Mouse (Mus musculus) T-helper 1 cell (primary cell): Measurements from ENCODE around the gene Galnt10.

Experiments used
- in situ Hi-C: fragments of 300-600 bp; cut with MboI, MseI; formaldehyde crosslinking; loops from one replicate; pipeline ENCODE4 v1.15.1; 2025; ENCODE audit warnings: high pct_unique_total_duplicates

Gene Galnt10

DNA sequence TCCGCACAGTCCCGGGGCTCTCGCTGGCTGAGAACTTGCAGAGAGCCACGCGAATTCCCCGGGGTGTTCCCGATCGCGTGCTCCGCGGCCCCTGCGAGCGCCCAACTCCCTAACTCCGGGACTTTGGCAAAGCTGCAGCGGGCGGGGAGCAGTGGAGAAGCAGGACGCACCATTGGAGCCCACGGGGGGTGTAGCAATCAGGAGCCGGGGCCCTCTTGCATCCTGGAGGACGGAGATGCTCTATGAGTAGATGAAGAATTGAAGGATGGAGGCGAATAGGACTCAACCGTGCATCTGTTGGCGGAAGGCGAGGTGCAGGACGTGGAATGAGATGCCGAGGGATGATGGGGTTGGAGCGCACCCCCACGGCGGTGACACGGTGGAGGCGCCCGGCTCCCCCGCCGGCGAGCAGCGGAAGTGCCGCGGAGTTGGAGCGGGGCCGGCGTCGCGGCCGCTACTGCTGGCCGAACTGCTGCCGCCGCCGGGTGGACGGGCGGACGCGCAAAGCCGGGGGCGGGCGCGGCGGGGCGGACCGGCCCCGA is at the start of gene Galnt10:
Galnt10 (plus strand) TSS at position 425 of the 542 bp plus-strand sequence.
- in situ Hi-C loops: no loop called here

DNA sequence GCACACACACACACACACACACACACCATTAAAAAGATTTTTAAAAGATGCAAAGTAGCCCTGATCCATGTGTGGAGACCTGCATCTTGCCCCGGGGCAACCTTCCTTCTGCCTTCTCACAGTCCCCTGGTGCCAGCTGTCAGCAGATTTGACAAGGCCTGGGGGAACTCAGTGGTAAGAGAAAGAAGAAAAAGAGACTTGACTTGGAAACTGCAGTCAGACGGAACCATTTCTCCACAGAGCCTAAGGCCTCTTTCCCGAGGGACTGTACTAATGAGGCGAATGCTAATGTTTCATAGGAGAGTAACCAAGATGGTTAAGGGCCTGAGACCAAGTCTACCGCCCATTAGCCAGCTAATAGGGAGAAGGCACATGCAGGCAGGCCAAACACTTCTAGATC is 49.3 kb upstream of the Galnt10 start:
- in situ Hi-C loops: no loop called here

DNA sequence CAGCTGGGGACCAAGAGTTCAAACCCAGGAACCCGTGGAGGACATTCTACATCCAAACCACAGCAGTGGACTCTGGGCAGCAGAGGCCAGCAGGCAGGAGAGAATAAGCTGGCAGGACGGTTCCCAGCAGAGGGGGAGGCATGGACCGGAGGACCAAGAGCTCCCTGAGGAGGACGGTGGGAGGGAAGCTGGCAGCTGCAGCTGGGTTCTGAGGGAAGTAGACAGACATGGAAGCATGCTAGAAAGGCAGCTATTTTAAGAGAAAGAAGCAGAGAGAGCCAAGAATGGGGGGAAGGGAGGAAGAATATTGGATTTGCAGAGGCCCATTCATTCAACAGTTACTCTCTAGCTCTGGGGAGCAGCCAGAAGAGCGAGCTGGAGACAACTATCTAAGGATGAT is 47.1 kb upstream of the Galnt10 start:
- in situ Hi-C loops: no loop called here

DNA sequence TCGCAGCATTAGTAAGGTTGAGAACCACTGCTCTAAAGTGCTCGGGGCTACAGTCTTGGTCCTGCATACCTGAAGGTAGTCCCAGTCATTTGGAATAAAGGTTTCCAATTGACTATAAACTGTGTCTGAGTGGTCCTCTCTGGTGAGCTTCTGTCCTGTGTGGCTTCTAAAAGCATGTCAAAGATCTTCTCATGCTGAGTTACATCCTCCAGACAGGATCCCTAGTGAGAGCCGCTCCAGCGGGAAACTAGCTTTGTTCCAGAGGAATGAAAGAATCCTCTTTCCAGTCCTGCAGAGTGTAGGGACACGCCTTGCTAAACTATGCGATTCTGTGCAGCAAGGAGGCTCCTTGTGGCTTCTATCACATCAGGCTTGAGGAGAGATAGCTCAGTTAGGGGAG is 45.9 kb upstream of the Galnt10 start:
- in situ Hi-C loops: no loop called here

DNA sequence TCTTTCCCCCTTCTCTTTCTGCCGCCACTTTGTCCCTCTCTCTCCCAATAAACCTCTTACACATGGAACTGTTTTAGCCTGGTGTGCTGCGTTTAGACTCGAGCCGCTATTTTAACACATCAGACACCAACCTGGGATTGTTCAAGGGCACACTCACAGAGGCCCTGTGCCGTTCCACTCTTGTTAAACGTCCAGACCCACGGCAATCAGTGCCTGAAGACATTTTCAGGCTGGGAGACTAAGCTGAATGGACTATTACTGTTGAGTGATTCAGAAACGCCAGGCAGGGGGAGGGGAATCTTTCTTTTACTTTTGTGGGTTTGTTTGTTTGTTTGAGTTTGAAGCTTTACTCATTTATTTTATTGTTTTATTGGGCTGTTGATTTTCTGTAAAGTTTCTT is 45.1 kb upstream of the Galnt10 start:
- in situ Hi-C loops: no loop called here

DNA sequence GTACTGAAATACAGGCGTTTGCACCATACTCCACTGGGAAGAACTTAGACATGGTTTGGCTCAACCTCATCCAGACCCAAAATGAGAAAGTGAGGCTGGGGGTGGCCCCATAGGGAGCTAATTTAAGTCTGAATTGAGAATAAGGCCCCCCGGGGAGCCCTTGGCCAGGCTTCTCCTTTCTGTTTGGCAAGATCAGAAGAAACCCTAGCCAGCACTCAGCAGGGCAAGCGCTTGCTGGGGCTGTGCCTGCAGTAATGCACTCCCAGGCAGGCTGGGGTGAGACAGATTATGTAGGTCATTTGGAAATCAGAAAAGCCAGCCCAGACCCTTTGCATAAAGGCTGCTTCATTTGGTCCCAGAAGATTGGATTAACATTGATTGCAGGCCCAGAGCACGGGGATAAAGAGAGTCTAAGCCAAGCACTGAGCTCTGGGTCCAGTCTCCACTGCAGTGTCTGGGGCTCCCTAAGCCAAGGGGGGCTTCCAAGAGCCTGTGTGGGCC is 44.6 kb upstream of the Galnt10 start:
- in situ Hi-C loops: no loop called here

DNA sequence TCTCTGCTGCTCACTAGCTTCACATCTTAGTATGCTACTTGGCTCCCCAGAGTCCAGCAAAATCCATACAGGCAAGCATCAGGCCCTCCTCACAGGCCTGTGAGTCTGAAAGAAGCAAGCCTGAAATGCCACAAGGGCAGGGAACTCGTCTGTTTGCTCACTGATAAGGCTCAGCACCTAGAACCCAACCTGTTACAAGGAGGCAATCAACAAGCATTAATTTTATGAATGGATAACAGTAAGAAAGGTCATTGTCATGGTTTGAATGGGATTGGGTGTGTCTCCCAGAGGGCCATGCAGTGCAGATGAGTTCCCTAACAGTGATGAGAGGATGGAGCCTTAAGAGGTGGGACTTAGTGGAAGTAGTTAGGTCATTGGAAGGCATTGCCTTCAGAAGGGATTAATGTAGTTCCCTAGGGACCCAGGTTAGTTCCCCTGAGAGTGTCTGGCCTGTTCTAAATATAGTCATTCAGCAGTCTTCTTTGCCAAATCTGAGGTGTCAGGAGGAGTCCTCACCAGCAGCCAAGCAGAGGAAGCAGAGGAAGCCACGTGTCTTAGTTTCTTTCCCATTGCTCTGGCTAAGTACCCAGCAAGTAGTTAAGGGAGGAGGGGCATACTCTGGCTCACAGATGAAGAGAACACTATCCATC is 43.3 kb upstream of the Galnt10 start:
- in situ Hi-C loops: no loop called here

DNA sequence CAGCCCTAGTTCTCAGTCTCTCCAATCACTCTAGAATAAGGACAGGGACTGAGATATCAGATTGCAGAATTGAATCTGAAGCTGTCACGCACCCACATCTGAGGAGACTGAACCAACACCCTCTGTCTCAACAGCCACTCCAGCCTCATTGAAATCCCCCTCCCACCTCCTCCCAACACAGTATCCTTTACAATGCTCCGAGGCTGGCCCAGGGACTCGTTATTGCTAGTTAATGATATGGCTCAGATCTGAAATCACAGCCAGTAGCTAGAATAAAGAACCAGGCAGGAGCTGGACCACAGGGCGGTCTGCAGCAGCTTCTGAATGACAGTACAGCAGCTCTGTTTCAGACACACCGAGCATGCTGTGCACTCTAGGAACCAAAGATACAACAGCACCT is 40.2 kb upstream of the Galnt10 start:
- in situ Hi-C loops: no loop called here

DNA sequence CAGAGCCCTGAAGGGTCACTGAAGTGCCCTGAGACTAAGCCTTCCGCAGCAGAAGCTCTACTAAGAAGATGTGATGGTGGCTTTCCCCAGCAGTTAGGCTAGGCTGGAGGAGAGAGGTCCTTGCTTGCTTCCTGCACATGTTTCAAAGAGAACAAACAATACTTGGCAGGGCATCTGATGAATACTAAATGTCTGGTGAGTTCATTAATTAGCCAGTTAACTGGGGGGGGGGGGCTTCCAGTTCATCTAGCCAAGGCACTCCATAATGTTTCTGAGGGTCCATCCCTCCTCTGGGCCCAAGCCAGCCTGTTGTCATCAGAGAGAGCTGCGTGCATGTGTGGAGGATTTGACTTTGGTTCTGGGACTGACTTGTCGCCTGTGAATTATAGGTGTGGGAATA is 39.6 kb upstream of the Galnt10 start:
- in situ Hi-C loops: no loop called here

DNA sequence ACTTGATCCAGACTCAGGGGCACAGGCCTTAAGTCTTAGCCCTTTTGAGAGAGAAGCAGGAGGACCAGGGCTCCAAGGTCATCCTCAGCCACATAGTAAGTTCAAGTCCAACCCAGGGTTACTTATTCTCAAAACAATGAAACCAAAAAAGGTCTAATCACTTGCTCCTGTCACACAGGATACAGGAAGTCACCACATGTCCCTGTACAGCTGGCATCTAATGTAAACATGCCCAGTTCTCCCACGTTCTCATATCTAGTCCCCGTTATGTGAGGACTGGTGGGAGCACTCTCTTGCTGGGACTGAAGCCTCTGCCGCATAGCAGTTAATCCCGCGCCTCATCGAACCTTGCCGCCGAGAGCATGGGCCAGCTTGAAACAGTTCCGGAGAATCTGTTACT is 30.7 kb upstream of the Galnt10 start:
- in situ Hi-C loops: no loop called here

DNA sequence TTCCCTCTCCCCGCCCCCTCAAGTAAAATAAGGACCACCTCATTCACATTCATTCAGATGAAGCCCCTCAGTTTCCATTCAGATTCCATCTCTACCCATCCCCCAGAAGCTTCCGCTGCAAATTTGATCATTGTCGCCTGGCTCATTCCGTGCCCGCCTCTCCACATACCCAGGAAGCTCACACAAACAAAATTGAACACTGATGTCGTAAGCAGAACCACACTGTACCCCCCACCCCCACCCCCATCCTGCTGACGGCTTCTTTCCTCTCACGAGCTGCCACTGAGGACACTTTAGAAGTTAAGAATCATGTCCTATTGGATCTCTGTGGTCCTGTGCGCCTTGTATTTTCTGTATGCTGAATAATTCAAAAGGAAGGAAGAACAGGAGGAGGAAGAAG is 30.0 kb upstream of the Galnt10 start:
- in situ Hi-C loops: loop anchor here (5.0 kb wide), 1 partner anchor 152 kb away; no protein-coding TSS in a partner anchor

DNA sequence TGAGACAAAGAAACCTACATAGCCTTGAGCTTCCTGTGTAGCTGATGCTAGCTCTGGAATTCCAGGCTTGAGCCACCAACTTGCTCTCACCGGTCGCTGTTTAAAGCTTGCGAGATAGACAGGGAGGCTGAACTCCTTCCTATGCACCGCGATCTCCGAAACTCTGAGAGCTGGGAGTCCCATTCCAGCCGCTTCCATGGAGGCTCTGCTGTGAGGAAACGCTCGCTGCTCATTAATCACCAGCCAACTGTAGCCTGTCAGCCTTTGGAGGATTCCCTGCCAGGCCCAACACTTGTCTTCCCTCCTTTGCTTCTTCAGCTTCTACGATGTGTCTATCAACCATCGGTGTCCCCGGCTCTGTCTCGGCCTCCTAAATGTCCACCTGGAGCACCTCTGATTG is 29.4 kb upstream of the Galnt10 start:
- in situ Hi-C loops: loop anchor here (5.0 kb wide), 1 partner anchor 151 kb away; no protein-coding TSS in a partner anchor

DNA sequence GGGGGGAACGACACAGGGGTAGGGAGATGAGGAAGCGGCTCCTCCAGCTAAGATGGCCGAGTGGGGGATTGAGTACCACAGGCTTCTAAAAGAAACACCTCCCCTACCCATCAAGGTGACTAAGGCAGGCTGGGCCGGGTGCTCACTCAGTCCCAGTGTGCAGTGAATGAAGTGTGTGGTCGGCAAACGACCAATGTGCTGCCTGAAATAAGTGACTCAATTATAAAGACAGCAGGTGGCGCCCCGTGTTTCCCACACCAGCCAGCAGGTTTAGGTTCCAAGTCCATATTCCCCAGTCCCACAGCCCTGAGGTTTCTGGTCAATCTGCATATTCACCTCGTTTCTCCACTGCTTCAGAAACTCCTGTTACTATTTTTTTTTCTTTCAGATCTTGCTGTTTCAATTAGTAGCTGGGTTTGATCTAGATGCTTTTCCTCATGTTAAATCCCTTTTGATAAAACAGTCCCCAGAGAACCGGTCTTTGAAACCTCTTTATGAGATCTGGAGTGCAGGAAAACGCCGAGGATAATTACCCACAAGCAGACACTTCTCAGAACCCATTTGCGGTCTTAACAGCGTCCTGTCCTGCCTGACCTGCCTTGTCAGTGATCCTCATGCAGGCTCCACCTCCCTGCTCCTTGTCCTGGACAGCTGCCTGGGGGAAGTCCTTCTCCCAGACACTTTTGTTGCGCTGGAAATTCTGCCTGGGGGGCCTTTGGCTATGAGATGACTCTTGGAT is 27.5 kb upstream of the Galnt10 start:
- in situ Hi-C loops: loop anchor here (5.0 kb wide), 1 partner anchor 150 kb away; no protein-coding TSS in a partner anchor

DNA sequence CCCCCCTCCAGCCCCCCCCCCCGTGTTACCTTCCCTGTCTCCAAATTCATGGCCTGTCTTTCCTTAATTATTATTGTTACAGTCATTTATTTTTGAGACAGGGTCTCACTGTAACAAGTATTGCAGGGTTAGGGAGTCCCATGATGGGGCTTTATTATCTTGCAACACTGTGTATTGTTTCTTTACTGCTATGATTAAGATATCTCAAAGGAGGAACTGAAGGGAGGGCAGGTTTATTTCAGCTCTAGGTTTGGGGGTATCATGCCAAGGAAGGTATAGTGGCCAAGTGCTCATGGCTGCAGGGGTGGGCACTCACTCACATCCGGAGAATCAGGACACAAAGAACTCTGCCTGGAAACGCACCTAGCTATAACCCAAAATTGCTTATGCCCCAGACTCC is 23.8 kb upstream of the Galnt10 start:
- in situ Hi-C loops: no loop called here

DNA sequence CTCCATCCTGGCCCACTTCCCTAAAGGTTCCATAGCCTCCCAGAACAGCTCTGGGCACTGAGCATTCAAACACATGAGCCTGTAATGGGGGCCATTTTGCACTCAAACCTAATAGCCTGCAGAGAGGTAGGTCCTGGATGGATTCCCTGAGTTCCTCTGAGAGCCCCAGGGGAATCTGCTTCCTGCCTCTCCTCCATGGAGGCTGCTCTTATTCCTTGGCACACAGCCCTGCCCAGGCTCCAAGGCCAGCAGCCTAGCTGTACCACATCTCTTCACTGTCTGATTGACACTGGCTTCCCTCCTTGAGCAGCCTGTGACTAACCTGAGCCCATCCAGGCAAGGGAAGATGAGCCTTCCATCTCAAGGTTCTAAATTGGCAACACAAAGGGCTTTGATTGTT is 23.4 kb upstream of the Galnt10 start:
- in situ Hi-C loops: no loop called here

DNA sequence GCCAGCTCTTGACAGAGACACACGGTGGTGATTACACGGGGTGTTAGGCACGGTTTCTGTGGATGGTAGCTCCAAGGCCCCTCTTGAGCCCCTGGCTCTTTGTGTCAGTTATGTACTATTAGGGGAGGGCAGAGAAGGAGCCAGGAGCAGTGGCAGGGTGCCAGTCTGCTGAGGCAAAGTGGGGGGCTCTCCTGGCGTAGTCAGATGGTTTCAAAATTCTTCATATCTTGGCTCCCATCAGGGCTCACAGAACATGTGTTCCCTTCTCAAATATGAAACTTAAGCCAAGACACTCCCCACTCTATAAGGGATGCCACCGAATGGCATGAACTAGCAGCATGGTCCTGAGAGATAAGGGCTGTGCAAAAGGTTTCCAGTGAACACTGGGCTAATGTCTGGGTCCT is 20.8 kb upstream of the Galnt10 start:
- in situ Hi-C loops: no loop called here

DNA sequence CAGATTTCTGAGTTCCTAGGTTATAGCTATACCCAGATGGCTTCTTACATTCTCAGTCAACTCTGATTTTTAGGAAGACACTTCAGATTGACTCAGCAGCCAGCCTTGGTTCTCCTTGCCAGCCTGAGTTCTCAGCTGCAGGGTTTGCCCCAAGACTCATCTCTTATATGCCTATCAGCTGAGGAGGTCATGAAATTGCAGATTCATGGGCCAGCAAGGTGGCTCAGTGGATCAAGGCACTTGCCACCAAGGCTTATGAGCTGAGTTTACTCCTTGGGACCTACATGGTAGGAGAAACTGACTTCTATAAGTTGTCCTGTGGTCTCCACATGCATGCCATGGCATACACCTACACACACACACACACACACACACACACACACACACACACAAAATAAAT is 19.8 kb upstream of the Galnt10 start:
- in situ Hi-C loops: no loop called here

DNA sequence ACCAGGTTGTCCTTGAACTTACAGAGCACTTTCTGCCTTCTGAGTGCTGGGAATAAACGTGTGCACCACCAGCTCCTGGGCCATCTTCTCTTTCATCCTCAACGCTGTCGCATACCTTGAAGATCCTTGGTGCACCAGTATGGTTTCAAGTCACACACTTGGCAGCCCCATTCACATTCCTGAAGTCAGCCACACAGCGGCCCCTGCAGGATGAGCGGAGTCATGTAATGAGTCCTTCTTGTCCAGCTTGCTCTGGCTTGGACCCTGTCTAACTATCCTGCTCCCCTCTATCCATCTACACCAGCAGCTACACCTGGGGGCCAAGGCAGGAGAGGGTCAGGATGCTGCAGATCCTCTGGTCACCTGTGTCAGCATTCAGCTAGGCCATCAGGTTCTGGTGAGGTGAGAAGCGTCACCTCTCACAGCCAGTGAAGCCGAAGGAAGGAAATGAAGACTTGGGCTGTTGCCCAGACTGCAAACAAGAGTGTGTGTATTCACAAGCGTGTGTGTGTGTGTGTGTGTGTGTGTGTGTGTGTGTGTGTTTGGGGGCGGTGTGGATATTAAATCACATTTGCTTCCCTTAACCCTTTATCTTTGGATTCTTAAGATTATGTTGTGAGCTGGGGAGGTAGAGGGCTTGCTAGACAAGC is 18.0 kb upstream of the Galnt10 start:
- in situ Hi-C loops: no loop called here

DNA sequence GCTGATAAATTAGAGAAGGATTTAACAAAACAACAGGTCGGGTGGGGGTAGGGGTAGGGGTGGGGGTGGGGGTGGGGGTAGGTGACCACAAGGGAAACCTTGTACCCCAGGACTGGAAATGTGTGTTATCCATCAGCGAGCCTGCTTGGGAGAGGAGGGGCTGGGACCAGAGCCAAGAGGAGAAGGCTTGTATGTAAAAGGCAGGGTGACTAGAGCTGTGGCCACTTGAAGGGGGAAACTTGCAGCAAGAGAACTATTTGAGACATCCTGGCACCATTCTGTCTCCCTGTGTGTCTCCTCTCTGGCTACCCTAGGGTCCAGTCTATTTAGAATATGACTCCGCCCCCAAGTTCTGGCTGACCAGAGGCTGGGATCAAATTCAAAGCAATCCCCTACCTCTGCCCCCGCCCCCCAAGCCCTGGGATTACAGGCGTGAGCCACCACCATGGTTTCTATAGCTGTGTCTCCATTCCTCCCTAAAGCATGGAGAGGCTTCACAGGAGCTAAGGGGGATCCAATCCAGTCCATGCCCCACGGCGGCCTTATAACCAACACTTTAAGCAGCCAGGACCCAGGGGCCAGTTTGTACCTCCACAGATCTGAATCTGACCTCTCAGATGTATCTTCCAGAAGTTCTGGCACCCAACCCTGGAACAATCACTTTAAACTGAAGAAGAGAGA is 13.3 kb upstream of the Galnt10 start:
- in situ Hi-C loops: no loop called here

DNA sequence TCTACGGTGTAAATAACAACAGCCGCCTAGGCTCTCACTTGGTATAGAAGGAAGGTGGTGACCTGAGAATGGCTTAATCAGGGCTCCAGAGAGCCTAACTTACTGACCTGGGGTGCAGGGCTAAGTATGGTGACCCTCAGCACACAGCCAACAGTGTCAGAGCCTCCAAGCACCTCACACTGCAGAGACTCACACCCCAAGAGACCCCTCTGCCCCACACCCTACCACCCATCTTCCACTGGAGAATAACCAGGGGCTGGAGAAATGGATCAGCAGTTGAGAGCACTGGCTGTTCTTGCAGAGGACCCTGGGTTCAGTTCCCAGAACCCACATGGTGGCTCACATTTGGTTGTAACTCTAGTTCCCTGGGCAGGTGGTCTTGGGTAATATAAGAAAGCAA is 12.2 kb upstream of the Galnt10 start:
- in situ Hi-C loops: no loop called here

DNA sequence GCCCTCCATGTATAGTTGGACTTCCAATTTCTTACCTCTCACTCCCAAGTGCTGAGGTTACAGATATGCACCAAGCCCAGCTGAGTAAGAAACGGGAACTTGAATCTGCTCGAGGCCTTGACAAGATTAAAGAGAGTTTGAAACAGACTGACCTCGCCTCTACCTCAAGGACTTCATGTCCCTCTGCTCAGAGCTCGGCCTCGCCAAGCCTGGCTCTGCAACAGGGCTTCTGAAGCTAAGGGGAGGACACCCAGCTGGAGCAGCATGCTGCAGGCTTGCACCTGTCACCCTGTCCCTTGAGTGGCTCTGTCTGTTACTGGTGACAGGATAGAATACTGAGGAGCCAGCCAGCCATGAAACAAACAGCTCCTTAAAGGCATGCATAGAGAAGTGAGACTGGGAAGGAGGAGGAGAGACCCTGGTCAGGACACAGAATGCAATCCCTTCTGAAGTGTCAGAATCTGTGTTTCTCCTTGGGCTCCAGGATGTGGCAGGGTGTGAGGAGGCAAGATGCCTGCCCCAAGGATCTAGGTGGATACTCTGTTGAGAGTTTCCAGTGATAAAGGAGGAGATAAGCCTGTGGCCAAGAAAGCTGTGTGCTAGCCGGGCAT is 11.2 kb upstream of the Galnt10 start:
- in situ Hi-C loops: no loop called here
